Mouse (Mus musculus) ES-E14 (cell line): ENCODE measurements at regions not wholly inside any gene's neighbourhood (a gene's known extent, or its start where the extent isn't known, plus 50 kb on each side); places are given as distances from the start of the nearest gene placed in this dataset.

ENCODE experiments used
- CHD2 ChIP-seq: IDR thresholded peaks from 2 replicates; pipeline ENCODE4 v1.6.1; 2014; ENCODE audit warnings: mild to moderate bottlenecking, low read depth, low read length, inconsistent platforms
- HCFC1 ChIP-seq: IDR thresholded peaks from 2 replicates; pipeline ENCODE4 v1.6.1; 2012; ENCODE audit warnings: low read length, inconsistent platforms, borderline replicate concordance; ENCODE audit not compliant: insufficient read depth
- MAFK ChIP-seq: IDR thresholded peaks from 2 replicates; pipeline ENCODE4 v1.6.1; 2014; ENCODE audit warnings: mild to moderate bottlenecking, low read depth, low read length, inconsistent platforms; ENCODE audit not compliant: insufficient read depth
- ZC3H11A ChIP-seq: IDR thresholded peaks from 2 replicates; pipeline ENCODE4 v1.6.1; 2012; ENCODE audit warnings: low read depth, mild to moderate bottlenecking, inconsistent platforms, low read length, borderline replicate concordance

GRCm38 (mm10) chr14:58505841-58506240 is 435.5 kb downstream of the Fgf9 start:
- TF ChIP-seq MAFK, result no peak
- TF ChIP-seq ZC3H11A, result no peak
- no peak for TF ChIP-seq CHD2
- no peak for TF ChIP-seq HCFC1
